Mouse (Mus musculus): ENCODE data around the gene Adcy7. TPM values are rescaled to one million over a fixed set of nuclear protein-coding genes. Genes with fewer than 3 reads are reported as not detected.

Adcy7 gene
- polyA plus RNA-seq, 1 experiment from 2014 or later, result 3.8 TPM

DNA sequence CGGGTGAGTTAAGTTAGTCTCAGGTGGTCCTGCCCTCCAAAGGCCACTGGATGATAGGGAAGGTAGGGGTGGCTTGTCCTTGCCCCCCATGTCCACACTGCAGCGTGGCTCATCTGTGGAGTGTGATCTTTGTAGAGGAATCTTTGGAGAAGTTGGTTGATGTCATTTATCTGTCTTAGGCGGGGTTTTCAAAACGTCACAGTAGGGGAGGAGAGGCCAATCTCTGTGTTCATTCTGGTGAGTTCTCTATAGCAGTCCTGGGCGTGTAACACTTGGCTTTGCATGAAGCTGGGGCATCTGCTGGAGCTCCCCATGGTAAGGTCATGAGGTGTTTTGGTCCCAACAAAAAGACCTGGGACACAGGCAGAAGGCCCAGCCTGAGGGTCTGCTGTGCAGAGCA, 1.9 kb downstream of the Adcy7 start:
- 84% methylated on average over 5 of the region's 5 CpGs for WGBS
- Histone ChIP-seq H3K27ac (ENCODE audit: poor library complexity, severe bottlenecking) (no peak overlapping the region), H3K4me1 (replicated peaks) (peaks cover 15% of the 10 kb centered on the region), H3K9ac (no peak overlapping the region), H3K4me2 (no peak overlapping the region), H3K9me3 (replicated peaks) (no peaks in the 10 kb centered on the region), H3K4me3 (no peak overlapping the region), H3K36me3 (no peaks in the 10 kb centered on the region), H3K27me3 (replicated peaks) (peaks cover 71% of the 10 kb centered on the region)
- no peak for ATAC-seq (ENCODE audit: insufficient number of reproducible peaks, low FRiP score)

DNA sequence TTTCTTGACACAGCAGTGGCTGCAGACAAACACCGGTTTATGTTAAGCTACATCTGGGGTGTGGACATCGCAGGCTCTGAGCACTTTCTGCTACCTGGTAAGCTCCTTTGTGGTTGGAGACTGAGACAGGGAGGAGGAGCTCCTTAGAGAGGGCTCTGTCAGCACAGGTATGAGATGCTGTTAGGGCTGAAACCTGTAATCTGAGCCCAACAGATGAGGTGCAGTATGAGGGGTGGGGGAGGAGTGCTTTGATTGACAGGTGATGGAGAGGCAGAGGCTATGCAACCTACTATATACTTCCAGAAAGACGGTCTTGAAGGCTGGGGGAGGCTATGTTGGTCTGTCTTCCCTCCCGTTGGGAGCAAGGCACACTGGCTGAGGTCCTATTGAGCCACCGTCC, 7.0 kb downstream of the Adcy7 start:
- no peaks in the 10 kb centered on the region for H3K9me3 ChIP-seq (replicated peaks)
- H3K27ac ChIP-seq (ENCODE audit: poor library complexity, severe bottlenecking), result no peak overlapping the region
- no peak overlapping the region for H3K9ac ChIP-seq
- H3K4me2 ChIP-seq, result no peak overlapping the region
- no peak overlapping the region for H3K4me3 ChIP-seq
- ATAC-seq (ENCODE audit: insufficient number of reproducible peaks, low FRiP score), result no peak
- WGBS, result 51% methylated on average over 5 of the region's 5 CpGs
- no peaks in the 10 kb centered on the region for H3K36me3 ChIP-seq
- H3K4me1 ChIP-seq (replicated peaks), result peaks cover 14% of the 10 kb centered on the region
- H3K27me3 ChIP-seq (replicated peaks), result peaks cover 42% of the 10 kb centered on the region

DNA sequence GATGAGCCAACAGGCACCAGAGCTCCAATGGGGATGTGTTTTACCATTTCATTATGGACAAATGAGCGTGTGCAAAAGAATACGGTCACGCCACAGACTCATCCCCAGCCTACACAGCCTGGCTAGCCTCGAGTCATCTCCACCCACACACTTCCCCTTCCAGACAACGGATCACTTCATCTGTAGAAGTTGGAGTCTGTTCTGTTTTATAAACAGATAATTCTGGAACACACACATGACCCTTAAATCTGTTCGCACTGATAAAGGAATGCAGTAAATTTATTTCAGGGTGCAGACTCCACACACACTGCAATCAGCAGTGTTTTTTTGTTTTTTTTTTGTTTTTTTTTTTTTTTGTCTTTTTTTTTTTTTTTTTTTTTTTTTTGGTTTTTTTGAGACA, 7.5 kb downstream of the Adcy7 start:
- no peaks in the 10 kb centered on the region for H3K9me3 ChIP-seq (replicated peaks)
- H3K27me3 ChIP-seq (replicated peaks), result peaks cover 37% of the 10 kb centered on the region
- ATAC-seq (ENCODE audit: insufficient number of reproducible peaks, low FRiP score), result no peak
- WGBS, result 67% methylated on average over 6 of the region's 6 CpGs
- no peak overlapping the region for H3K27ac ChIP-seq (ENCODE audit: poor library complexity, severe bottlenecking)
- peaks cover 19% of the 10 kb centered on the region for H3K4me1 ChIP-seq (replicated peaks)
- no peak overlapping the region for H3K9ac ChIP-seq
- no peak overlapping the region for H3K4me2 ChIP-seq
- H3K4me3 ChIP-seq, result no peak overlapping the region
- no peaks in the 10 kb centered on the region for H3K36me3 ChIP-seq

DNA sequence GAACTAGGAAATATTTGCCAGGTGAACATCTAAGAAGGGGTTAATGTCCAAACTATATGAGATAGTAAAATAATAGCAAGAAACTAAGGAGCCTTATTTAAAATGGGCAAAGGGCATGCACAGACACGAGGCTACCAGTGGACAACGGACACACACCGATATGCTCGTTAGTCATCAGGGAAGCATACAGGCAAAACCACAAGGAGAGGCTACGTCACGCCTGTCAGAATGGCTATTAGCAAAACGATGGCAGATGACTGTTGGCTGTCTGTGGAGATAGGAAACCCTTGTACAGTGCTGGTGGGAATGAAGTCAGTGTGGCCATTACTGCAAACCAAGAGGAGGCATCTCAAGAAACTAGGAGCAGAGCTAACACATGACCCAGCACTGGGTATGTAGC, 8.7 kb downstream of the Adcy7 start:
- WGBS, result 79% methylated on average over 7 of the region's 7 CpGs
- H3K27me3 ChIP-seq (replicated peaks), result peaks cover 27% of the 10 kb centered on the region

DNA sequence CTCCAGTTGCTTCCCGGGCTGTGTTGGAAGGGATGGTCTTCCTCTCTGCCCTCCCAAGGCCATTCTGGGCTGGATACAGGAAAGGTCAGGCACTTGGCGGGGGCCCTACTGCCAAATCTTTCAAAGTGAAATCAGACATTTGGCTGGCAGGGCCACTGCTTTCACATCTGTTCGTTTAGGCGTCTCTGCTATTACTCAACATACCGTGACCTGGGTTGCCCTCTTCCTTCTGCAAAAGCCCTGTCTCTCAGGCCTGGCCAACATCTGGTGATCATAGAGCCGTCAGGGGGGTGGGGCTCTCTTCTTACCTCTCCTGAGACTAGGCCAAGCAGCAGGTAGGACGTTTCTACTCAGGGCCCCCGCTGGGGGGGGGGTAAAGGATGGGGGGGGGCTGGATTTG, 10.5 kb downstream of the Adcy7 start:
- no peaks in the 10 kb centered on the region for H3K9me3 ChIP-seq (replicated peaks)
- no peak overlapping the region for H3K4me2 ChIP-seq
- H3K9ac ChIP-seq, result no peak overlapping the region
- 37% methylated on average over 8 of the region's 8 CpGs for WGBS
- peaks cover 37% of the 10 kb centered on the region for H3K4me1 ChIP-seq (replicated peaks)
- no peaks in the 10 kb centered on the region for H3K36me3 ChIP-seq
- ATAC-seq (ENCODE audit: insufficient number of reproducible peaks, low FRiP score), result no peak
- H3K27ac ChIP-seq (ENCODE audit: poor library complexity, severe bottlenecking), result no peak overlapping the region
- H3K4me3 ChIP-seq, result no peak overlapping the region
- H3K27me3 ChIP-seq (replicated peaks), result peaks cover 14% of the 10 kb centered on the region

More for the DNA sequence above, 8.7 kb downstream of the Adcy7 start:
- Histone ChIP-seq H3K4me3 (no peak overlapping the region), H3K9ac (no peak overlapping the region), H3K4me1 (replicated peaks) (peaks cover 28% of the 10 kb centered on the region), H3K4me2 (no peak overlapping the region), H3K27ac (ENCODE audit: poor library complexity, severe bottlenecking) (no peak overlapping the region), H3K9me3 (replicated peaks) (no peaks in the 10 kb centered on the region), H3K36me3 (no peaks in the 10 kb centered on the region)
- no peak for ATAC-seq (ENCODE audit: insufficient number of reproducible peaks, low FRiP score)

DNA sequence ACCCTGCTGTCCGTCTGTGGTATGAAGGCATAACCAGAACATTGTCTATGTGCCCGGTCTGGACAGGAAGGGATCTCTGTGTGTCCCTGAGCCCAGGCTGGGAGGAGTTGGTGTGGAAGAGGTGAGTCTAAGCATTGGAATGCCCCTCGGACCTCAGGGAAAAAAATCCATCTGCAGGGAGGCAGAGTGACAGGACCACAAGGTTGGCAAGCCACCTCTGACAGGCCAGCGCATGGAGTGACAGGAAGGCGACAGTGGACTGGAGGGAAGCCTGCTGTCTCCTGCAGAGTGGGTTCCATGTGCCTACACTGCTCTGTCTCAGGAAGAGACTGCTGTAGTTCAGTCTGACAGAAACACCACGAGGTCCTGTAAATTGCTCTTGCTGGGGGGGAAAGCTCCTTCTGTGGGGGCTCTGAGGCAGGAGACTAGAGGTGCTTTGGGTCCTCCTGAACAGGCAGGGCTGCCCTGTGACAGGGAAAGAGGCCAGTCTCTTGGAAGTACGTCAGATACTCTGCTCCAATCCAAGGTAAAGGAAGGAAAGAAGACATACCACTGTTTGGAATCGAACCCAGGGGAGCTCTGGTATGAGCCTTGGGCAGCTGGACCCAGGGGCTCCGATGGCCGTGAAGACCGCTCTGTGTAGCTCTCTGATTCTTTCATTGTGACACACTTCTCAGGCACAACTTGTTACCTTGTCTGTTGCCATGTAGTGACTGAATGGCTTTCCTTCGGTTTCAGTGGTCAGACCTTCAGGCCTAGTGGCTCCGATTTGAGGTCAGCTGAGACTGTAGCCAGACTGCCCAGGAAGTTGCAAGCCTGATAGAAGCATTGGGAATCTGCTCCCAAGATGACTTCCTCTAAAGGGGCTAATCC, 11.3 kb downstream of the Adcy7 start:
- no peaks in the 10 kb centered on the region for H3K36me3 ChIP-seq
- ATAC-seq (ENCODE audit: insufficient number of reproducible peaks, low FRiP score), result no peak
- no peak overlapping the region for H3K4me3 ChIP-seq
- no peak overlapping the region for H3K4me2 ChIP-seq
- no peak overlapping the region for H3K27ac ChIP-seq (ENCODE audit: poor library complexity, severe bottlenecking)
- H3K27me3 ChIP-seq (replicated peaks), result peaks cover 12% of the 10 kb centered on the region
- H3K9ac ChIP-seq, result no peak overlapping the region
- H3K9me3 ChIP-seq (replicated peaks), result no peaks in the 10 kb centered on the region
- peaks cover 44% of the 10 kb centered on the region for H3K4me1 ChIP-seq (replicated peaks)
- WGBS, result 69% methylated on average over 13 of the region's 13 CpGs

GRCm38 (mm10) chr8:88284738-88285137, 12.5 kb downstream of the Adcy7 start:
- Histone ChIP-seq H3K9ac (no peak overlapping the region), H3K4me1 (replicated peaks) (peaks cover 50% of the 10 kb centered on the region), H3K9me3 (replicated peaks) (no peaks in the 10 kb centered on the region), H3K36me3 (no peaks in the 10 kb centered on the region), H3K27ac (ENCODE audit: poor library complexity, severe bottlenecking) (no peak overlapping the region), H3K4me2 (no peak overlapping the region), H3K4me3 (no peak overlapping the region), H3K27me3 (replicated peaks) (no peaks in the 10 kb centered on the region; the same call in 1 of the 2 replicates)
- 48% methylated on average over 7 of the region's 7 CpGs for WGBS
- 0 out of 2 replicates have a peak, but pooled peaks have one; percentile 5 for ATAC-seq (ENCODE audit: insufficient number of reproducible peaks, low FRiP score)

DNA sequence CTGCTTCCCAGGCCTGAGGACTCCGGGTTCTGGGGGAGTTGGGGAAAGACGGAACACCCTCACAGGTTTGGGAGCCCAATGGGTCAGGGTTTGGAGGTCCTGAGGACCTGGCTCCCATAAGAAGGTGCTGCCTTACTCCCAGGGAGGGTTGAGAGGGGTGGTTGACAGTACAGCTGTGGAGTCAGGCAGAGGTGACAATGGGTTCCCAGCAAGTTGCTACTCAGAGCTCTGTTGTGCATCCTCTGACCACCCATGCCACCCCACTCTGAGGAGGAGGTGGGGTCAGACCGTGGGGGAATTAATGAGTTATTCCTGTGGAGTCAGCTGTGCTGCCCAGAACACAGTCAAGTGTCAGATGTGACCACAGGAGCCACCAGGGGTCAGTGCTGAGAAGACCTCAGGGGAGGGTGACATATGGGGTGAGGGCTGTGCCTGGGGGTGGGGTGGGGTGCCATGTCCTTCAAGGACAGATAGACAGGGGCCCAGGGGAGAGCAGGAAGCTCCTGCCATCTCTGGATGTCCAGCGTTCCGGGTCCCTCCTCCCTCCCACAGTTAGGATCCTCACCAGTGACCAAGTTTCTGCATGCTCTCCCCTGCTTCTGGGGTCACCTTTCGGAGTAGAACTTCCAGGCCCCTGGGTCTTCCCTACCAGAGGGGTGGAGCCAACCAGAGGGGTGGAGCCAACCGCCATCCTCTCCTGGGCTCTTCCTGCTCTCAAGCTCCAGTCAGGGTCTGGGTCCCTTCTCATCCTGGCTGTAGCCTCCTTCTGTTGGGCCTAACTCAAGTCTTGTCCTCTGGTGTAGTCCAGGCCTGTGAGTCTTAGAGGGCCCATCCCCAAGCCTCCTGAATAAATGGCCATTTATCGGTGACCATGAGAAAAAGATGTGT, 13.5 kb downstream of the Adcy7 start:
- no peaks in the 10 kb centered on the region for H3K36me3 ChIP-seq
- H3K27me3 ChIP-seq (replicated peaks), result no peaks in the 10 kb centered on the region; the same call in 1 of the 2 replicates
- H3K9me3 ChIP-seq (replicated peaks), result no peaks in the 10 kb centered on the region
- no peak overlapping the region for H3K4me3 ChIP-seq
- ATAC-seq (ENCODE audit: insufficient number of reproducible peaks, low FRiP score), result no peak
- no peak overlapping the region for H3K4me2 ChIP-seq
- H3K9ac ChIP-seq, result no peak overlapping the region
- 73% methylated on average over 8 of the region's 8 CpGs for WGBS
- H3K4me1 ChIP-seq (replicated peaks), result peaks cover 50% of the 10 kb centered on the region
- no peak overlapping the region for H3K27ac ChIP-seq (ENCODE audit: poor library complexity, severe bottlenecking)

DNA sequence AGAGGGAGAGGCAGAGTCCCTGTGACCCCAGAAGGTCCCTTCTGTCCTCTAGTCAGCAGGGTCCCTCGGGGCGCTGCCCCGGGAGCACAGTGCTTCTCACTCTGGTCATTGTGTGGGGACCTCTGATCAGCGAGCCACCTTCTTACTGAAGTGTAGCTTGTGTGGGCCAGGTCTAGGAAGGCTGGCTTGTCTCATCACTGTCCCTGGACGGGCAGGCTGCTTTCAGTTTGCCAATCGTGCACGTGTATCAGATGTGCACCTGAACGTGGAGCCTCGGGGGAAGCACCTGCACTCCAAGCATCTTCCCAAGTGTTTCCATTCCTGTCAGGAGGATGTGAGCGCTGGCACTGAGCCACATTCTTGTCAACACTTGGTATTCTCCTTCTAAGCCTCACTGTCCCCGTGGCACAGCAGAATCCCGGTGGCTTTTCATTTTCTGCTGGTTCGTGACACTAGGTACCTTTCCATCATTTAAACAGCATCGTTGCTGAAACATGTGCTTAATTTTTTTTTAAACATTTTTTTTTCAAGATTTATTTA, 14.3 kb downstream of the Adcy7 start:
- H3K4me2 ChIP-seq, result 0 out of 2 replicates have a peak overlapping the region, but pooled peaks have one; percentile 17
- H3K4me3 ChIP-seq, result no peak overlapping the region
- H3K27ac ChIP-seq (ENCODE audit: poor library complexity, severe bottlenecking), result no peak overlapping the region
- H3K4me1 ChIP-seq (replicated peaks), result peaks cover 50% of the 10 kb centered on the region
- WGBS, result 65% methylated on average over 14 of the region's 14 CpGs
- no peak for ATAC-seq (ENCODE audit: insufficient number of reproducible peaks, low FRiP score)
- H3K36me3 ChIP-seq, result no peaks in the 10 kb centered on the region
- H3K27me3 ChIP-seq (replicated peaks), result peaks cover 3% of the 10 kb centered on the region; the same call in 1 of the 2 replicates
- no peak overlapping the region for H3K9ac ChIP-seq
- H3K9me3 ChIP-seq (replicated peaks), result no peaks in the 10 kb centered on the region

GRCm38 (mm10) chr8:88288622-88289242, 16.5 kb downstream of the Adcy7 start:
- 53% methylated on average over 12 of the region's 12 CpGs for WGBS
- H3K9ac ChIP-seq, result no peak overlapping the region
- no peak overlapping the region for H3K4me2 ChIP-seq
- no peak for ATAC-seq (ENCODE audit: insufficient number of reproducible peaks, low FRiP score)
- H3K27ac ChIP-seq (ENCODE audit: poor library complexity, severe bottlenecking), result no peak overlapping the region
- no peaks in the 10 kb centered on the region for H3K36me3 ChIP-seq
- peaks cover 3% of the 10 kb centered on the region; the same call in 1 of the 2 replicates for H3K27me3 ChIP-seq (replicated peaks)
- H3K9me3 ChIP-seq (replicated peaks), result no peaks in the 10 kb centered on the region
- H3K4me3 ChIP-seq, result no peak overlapping the region
- H3K4me1 ChIP-seq (replicated peaks), result peaks cover 38% of the 10 kb centered on the region
